Mouse (Mus musculus): Measurements from ENCODE around the gene Map3k3. TPM values are rescaled to one million over a fixed set of nuclear protein-coding genes. Genes with fewer than 3 reads are reported as not detected.

The Map3k3 gene
- total RNA-seq (2021): 10 to 100 TPM; 26.5 to 33.3 TPM
- long read RNA-seq, experiment 1, transcript Map3k3-201 (16 exons, 3,450 nt): major isoform, 26 of 35 reads
- long read RNA-seq, experiment 1, partial matches to known transcripts: 1 of 35 reads
- long read RNA-seq, experiment 1, other reads (novel, unspliced or antisense): 8 of 35 reads
- long read RNA-seq, experiment 2, transcript Map3k3-201 (16 exons, 3,450 nt): major isoform, 12 of 19 reads
- long read RNA-seq, experiment 2, partial matches to known transcripts: 1 of 19 reads
- long read RNA-seq, experiment 2, other reads (novel, unspliced or antisense): 6 of 19 reads

GRCm38 (mm10) chr11:106083708-106084701, at the start of gene Map3k3:
TSS of gene Map3k3 (plus strand) at chr11:106084613.
- DNase-seq: peak; percentile 96

GRCm38 (mm10) chr11:106034986-106035385, 49.4 kb upstream of the Map3k3 start:
- no peak for DNase-seq

GRCm38 (mm10) chr11:106036548-106037417, 47.6 kb upstream of the Map3k3 start, which contains the start of gene Dcaf7:
TSS of gene Dcaf7 (plus strand) at chr11:106036872.
- peak; percentile 93 for DNase-seq

GRCm38 (mm10) chr11:106037418-106037751, 47.0 kb upstream of the Map3k3 start:
- peak; percentile 24 for DNase-seq

- DNase-seq: no peak
These were observed 40.1 kb upstream of the Map3k3 start for GRCm38 (mm10) chr11:106044349-106044748.

- no peak for DNase-seq
These were observed 39.2 kb upstream of the Map3k3 start for GRCm38 (mm10) chr11:106045256-106045655.

- no peak for DNase-seq
These were observed 38.6 kb upstream of the Map3k3 start for GRCm38 (mm10) chr11:106045780-106046179.

GRCm38 (mm10) chr11:106046584-106046983, 37.8 kb upstream of the Map3k3 start:
- DNase-seq: no peak

- no peak for DNase-seq
These were observed 30.5 kb upstream of the Map3k3 start for GRCm38 (mm10) chr11:106053921-106054320.

- no peak for DNase-seq
These were observed 29.8 kb upstream of the Map3k3 start for GRCm38 (mm10) chr11:106054600-106054999.

GRCm38 (mm10) chr11:106055341-106055740, 29.1 kb upstream of the Map3k3 start:
- no peak for DNase-seq

- no peak for DNase-seq
These were observed 27.5 kb upstream of the Map3k3 start for GRCm38 (mm10) chr11:106056819-106057491.

GRCm38 (mm10) chr11:106058020-106058419, 26.4 kb upstream of the Map3k3 start:
- no peak for DNase-seq

GRCm38 (mm10) chr11:106060549-106060948, 23.9 kb upstream of the Map3k3 start:
- no peak for DNase-seq

GRCm38 (mm10) chr11:106061311-106061710, 23.1 kb upstream of the Map3k3 start:
- no peak for DNase-seq

GRCm38 (mm10) chr11:106063756-106064155, 20.7 kb upstream of the Map3k3 start:
- DNase-seq: no peak

- no peak for DNase-seq
These were observed 19.1 kb upstream of the Map3k3 start for GRCm38 (mm10) chr11:106065073-106065922.

GRCm38 (mm10) chr11:106065923-106066571, 18.4 kb upstream of the Map3k3 start, which contains the start of gene Taco1:
TSS of gene Taco1 (plus strand) at chr11:106066061.
- DNase-seq: peak; percentile 96

GRCm38 (mm10) chr11:106066616-106067015, 17.8 kb upstream of the Map3k3 start:
- peak; percentile 67 for DNase-seq

- DNase-seq: no peak
These were observed 10.6 kb upstream of the Map3k3 start for GRCm38 (mm10) chr11:106073774-106074173.
